12 mouse cellular contexts compared by ENCODE assay signal in genomic region chr8:70645501-70646224, GRCm38 (mm10). TPM values are rescaled to one million over a fixed set of nuclear protein-coding genes. Genes with fewer than 3 reads are reported as not detected.
DNase-seq lines count a peak whose midpoint lies in the region; ATAC-seq and TF ChIP-seq lines count a peak whose summit lies in the region.
"Had no signal": no experiment of that assay in that cellular context is flagged by ENCODE, and none has a peak within 500 bp of the region (broad histone marks: within the 10 kb centered on the region; RNA-seq: fewer than 3 reads in every experiment).

No protein-coding gene starts in this region.

- H3K79me2 ChIP-seq in myocyte (ENCODE audit: control insufficient read depth, insufficient read depth): no peaks in the 10 kb centered on the region

- H3K9ac ChIP-seq in liver, postnatal 0 days (replicated peaks): no peak overlapping the region
- H3K9ac ChIP-seq in liver, embryonic 11.5 days (ENCODE audit: low read depth, low read length): no peak overlapping the region
- H3K9ac ChIP-seq: forebrain, embryonic 15.5 days had no signal

- WGBS in liver, postnatal 0 days (ENCODE audit: insufficient replicate concordance): 49% methylated on average over 17 of the region's 17 CpGs
- WGBS in liver, embryonic 11.5 days: 72% methylated on average over 17 of the region's 17 CpGs
- 65% methylated on average over 17 of the region's 17 CpGs for WGBS in heart, embryonic 10.5 days

- TF ChIP-seq CTCF in liver, postnatal 0 days (IDR thresholded peaks at IDR 0.05; ENCODE audit: low read depth): no peak

- no peak overlapping the region for H3K4me3 ChIP-seq in liver, postnatal 0 days (ENCODE audit: low read depth, low read length)
- no peak overlapping the region for H3K4me3 ChIP-seq in liver, embryonic 11.5 days (ENCODE audit: low read depth, low read length)
- H3K4me3 ChIP-seq in heart, embryonic 10.5 days: no peak overlapping the region; the same call in 1 of the 2 replicates
- no peak overlapping the region for H3K4me3 ChIP-seq in myocyte
- H3K4me3 ChIP-seq: forebrain, embryonic 15.5 days had no signal

- H3K36me3 ChIP-seq in liver, postnatal 0 days (replicated peaks; ENCODE audit: insufficient read depth, low read length): peaks cover 10% of the 10 kb centered on the region
- peaks cover 7% of the 10 kb centered on the region for H3K36me3 ChIP-seq in liver, embryonic 11.5 days (ENCODE audit: control insufficient read depth, insufficient read depth, low read length)
- H3K36me3 ChIP-seq in heart, embryonic 10.5 days: peaks cover 14% of the 10 kb centered on the region
- H3K36me3 ChIP-seq in myocyte (ENCODE audit: control insufficient read depth, insufficient read depth): peaks cover 2% of the 10 kb centered on the region

- no peak overlapping the region for H3K4me2 ChIP-seq in liver, postnatal 0 days (ENCODE audit: low read depth, low read length)
- H3K4me2 ChIP-seq in liver, embryonic 11.5 days: no peak overlapping the region
- H3K4me2 ChIP-seq in myocyte (ENCODE audit: low read depth): no peak overlapping the region
- H3K4me2 ChIP-seq: forebrain, embryonic 15.5 days had no signal

- peaks cover 44% of the 10 kb centered on the region for H3K4me1 ChIP-seq in liver, postnatal 0 days (ENCODE audit: insufficient read depth)
- H3K4me1 ChIP-seq in liver, embryonic 11.5 days (replicated peaks; ENCODE audit: control insufficient read depth, insufficient read depth, low read length): peaks cover 35% of the 10 kb centered on the region
- peaks cover 57% of the 10 kb centered on the region for H3K4me1 ChIP-seq in heart, embryonic 10.5 days

- H3ac ChIP-seq in myocyte (ENCODE audit: control insufficient read depth, insufficient read length): no peak overlapping the region

- intact Hi-C loops in gastrocnemius, postnatal 14 days (cut with DNase I; ENCODE audit: low total_unique reads): no loop called here

- no peaks in the 10 kb centered on the region for H3K27me3 ChIP-seq in liver, postnatal 0 days (ENCODE audit: insufficient read depth, low read length)
- H3K27me3 ChIP-seq in liver, embryonic 11.5 days (replicated peaks; ENCODE audit: control insufficient read depth, insufficient read depth, low read length): no peaks in the 10 kb centered on the region
- no peaks in the 10 kb centered on the region for H3K27me3 ChIP-seq in heart, embryonic 10.5 days (ENCODE audit: insufficient read depth, poor library complexity, severe bottlenecking)
- no peaks in the 10 kb centered on the region for H3K27me3 ChIP-seq in myocyte (ENCODE audit: control insufficient read depth, insufficient read depth, insufficient read length)
- H3K27me3 ChIP-seq: CH12.LX; forebrain, embryonic 15.5 days had no signal

- ATAC-seq in liver, postnatal 0 days: no peak; the same call in 1 of the 2 replicates
- ATAC-seq in liver, embryonic 11.5 days (replicated peaks; ENCODE audit: low FRiP score): no peak
- ATAC-seq: forebrain, embryonic 15.5 days had no signal

- TF ChIP-seq POLR2A in myocyte (IDR thresholded peaks at IDR 0.05; ENCODE audit: insufficient read length, low read depth): no peak

- no peak for TF ChIP-seq EP300 in liver, postnatal 0 days (IDR thresholded peaks at IDR 0.05; ENCODE audit: low read depth)

- DNase-seq in liver, postnatal 0 days: no peak
- DNase-seq in liver, embryonic 11.5 days (ENCODE audit: low spot score): no peak
- DNase-seq in heart, embryonic 10.5 days (ENCODE audit: low spot score): no peak
- DNase-seq in kidney, postnatal 10 days: peak; percentile 73
- DNase-seq in yolk sac, embryonic 10.5 days (ENCODE audit: low spot score): no peak
- DNase-seq in gastrocnemius, postnatal 14 days: no peak
- DNase-seq in adipocyte (ENCODE audit: low spot score): no peak
- DNase-seq: layer of hippocampus, adult 9-11 months had no signal

- no peaks in the 10 kb centered on the region for H3K9me3 ChIP-seq in liver, postnatal 0 days (ENCODE audit: low read length)
- H3K9me3 ChIP-seq in liver, embryonic 11.5 days (ENCODE audit: control insufficient read depth, low read length): no peaks in the 10 kb centered on the region
- H3K9me3 ChIP-seq in heart, embryonic 10.5 days: no peaks in the 10 kb centered on the region
- H3K9me3 ChIP-seq: forebrain, embryonic 15.5 days had no signal

- peak overlapping the region; percentile 35; the same call in 1 of the 2 replicates for H3K27ac ChIP-seq in liver, postnatal 0 days (ENCODE audit: low read depth)
- no peak overlapping the region for H3K27ac ChIP-seq in liver, embryonic 11.5 days (ENCODE audit: low read depth, low read length)
- peak overlapping the region; percentile 83 for H3K27ac ChIP-seq in heart, embryonic 10.5 days
- H3K27ac ChIP-seq: forebrain, embryonic 15.5 days had no signal

TF ChIP-seq in myocyte, 11 proteins besides CTCF, POLR2A, EP300 and RAD21:
- TF ChIP-seq TCF12 (IDR thresholded peaks at IDR 0.05; ENCODE audit: insufficient read depth, poor library complexity, severe bottlenecking) (no peak), POLR2AphosphoS2 (IDR thresholded peaks at IDR 0.05; ENCODE audit: insufficient read length, low read depth) (peak; percentile 38)
TF ChIP-seq in myocyte: peak in this region for 1.

RNA-seq across cellular contexts. Expression of gene Gdf15, which starts 13.4 kb away (rescaled TPM):
- polyA plus RNA-seq in liver, postnatal 0 days (2015; fragmentation: Nextera tagmentation; extraction: Ambion mirVana): 2.1 and 2.3 TPM in 2 replicates
- polyA plus RNA-seq in liver, embryonic 11.5 days (2014; fragmentation: Nextera tagmentation; extraction: Ambion mirVana): 4.2 and 4.9 TPM in 2 replicates
- polyA plus RNA-seq in heart, embryonic 10.5 days (2016; fragmentation: Nextera tagmentation; extraction: Ambion mirVana): 0.43 and 1.6 TPM in 2 replicates
- polyA plus RNA-seq in myocyte (2012; fragmentation: generic; extraction: Trizol): 54.1 TPM
- not detected for total RNA-seq in gastrocnemius, postnatal 14 days (2021)
- total RNA-seq: megakaryocyte-erythroid progenitor cell, adult 5-6 weeks had no signal
- polyA plus RNA-seq: forebrain, embryonic 15.5 days had no signal

RNA-seq across cellular contexts. Expression of gene Pgpep1, which starts 14.5 kb away (rescaled TPM):
- 31.0 and 32.2 TPM in 2 replicates for polyA plus RNA-seq in liver, postnatal 0 days (2015; fragmentation: Nextera tagmentation; extraction: Ambion mirVana)
- 33.7 and 34.6 TPM in 2 replicates for polyA plus RNA-seq in liver, embryonic 11.5 days (2014; fragmentation: Nextera tagmentation; extraction: Ambion mirVana)
- polyA plus RNA-seq in heart, embryonic 10.5 days (2016; fragmentation: Nextera tagmentation; extraction: Ambion mirVana): 38.0 and 42.0 TPM in 2 replicates
- polyA plus RNA-seq in myocyte (2012; fragmentation: generic; extraction: Trizol): 38.5 TPM
- 10 to 100 TPM; 18.2 to 21.6 TPM for total RNA-seq in gastrocnemius, postnatal 14 days (2021)

RNA-seq across cellular contexts. Expression of gene Lsm4, which starts 27.4 kb away (rescaled TPM):
- polyA plus RNA-seq in liver, postnatal 0 days (2015; fragmentation: Nextera tagmentation; extraction: Ambion mirVana): 98.5 and 103 TPM in 2 replicates
- polyA plus RNA-seq in liver, embryonic 11.5 days (2014; fragmentation: Nextera tagmentation; extraction: Ambion mirVana): 342 and 357 TPM in 2 replicates
- 344 and 410 TPM in 2 replicates for polyA plus RNA-seq in heart, embryonic 10.5 days (2016; fragmentation: Nextera tagmentation; extraction: Ambion mirVana)
- 178 TPM for polyA plus RNA-seq in myocyte (2012; fragmentation: generic; extraction: Trizol)
- total RNA-seq in gastrocnemius, postnatal 14 days (2021): 10 to 100 TPM; 65.9 to 77.0 TPM

RNA-seq across cellular contexts. Expression of gene Lrrc25, which starts 29.7 kb away (rescaled TPM):
- 9.8 and 10.4 TPM in 2 replicates for polyA plus RNA-seq in liver, postnatal 0 days (2015; fragmentation: Nextera tagmentation; extraction: Ambion mirVana)
- polyA plus RNA-seq in liver, embryonic 11.5 days (2014; fragmentation: Nextera tagmentation; extraction: Ambion mirVana): 4.5 and 5.3 TPM in 2 replicates
- polyA plus RNA-seq in heart, embryonic 10.5 days (2016; fragmentation: Nextera tagmentation; extraction: Ambion mirVana): 0.15 and 1.4 TPM in 2 replicates
- polyA plus RNA-seq in myocyte (2012; fragmentation: generic; extraction: Trizol): not detected
- total RNA-seq in gastrocnemius, postnatal 14 days (2021): under 1 TPM; 0.53 to 0.88 TPM

RNA-seq across cellular contexts. Expression of gene Ssbp4, which starts 37.0 kb away (rescaled TPM):
- 32.5 and 35.4 TPM in 2 replicates for polyA plus RNA-seq in liver, postnatal 0 days (2015; fragmentation: Nextera tagmentation; extraction: Ambion mirVana)
- polyA plus RNA-seq in liver, embryonic 11.5 days (2014; fragmentation: Nextera tagmentation; extraction: Ambion mirVana): 144 and 173 TPM in 2 replicates
- 67.3 and 107 TPM in 2 replicates for polyA plus RNA-seq in heart, embryonic 10.5 days (2016; fragmentation: Nextera tagmentation; extraction: Ambion mirVana)
- 133 TPM for polyA plus RNA-seq in myocyte (2012; fragmentation: generic; extraction: Trizol)
- 10 to 100 TPM; 22.9 to 25.7 TPM for total RNA-seq in gastrocnemius, postnatal 14 days (2021)
